8 mouse cellular contexts compared by ENCODE assay signal in the genomic region with DNA sequence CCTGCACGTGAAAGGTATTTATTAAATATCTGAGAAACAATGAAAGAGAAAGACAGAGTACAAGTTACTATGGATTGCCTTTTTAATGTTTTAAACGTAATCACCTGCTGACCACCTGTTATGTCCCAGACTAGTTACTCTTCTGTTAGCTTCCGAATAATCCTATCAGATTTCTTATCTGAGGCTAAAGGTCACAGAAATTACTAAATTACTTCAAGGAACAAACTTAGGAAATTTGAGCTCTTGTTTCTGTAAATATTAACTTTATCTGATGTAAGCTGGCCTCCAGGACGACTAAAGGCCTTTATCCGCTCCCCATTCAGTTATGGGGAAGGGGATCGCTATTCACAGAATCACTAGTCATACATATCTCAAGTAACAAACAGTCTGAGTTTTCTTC. TPM values are rescaled to one million over a fixed set of nuclear protein-coding genes. Genes with fewer than 3 reads are reported as not detected.
DNase-seq lines count a peak whose midpoint lies in the region; ATAC-seq and TF ChIP-seq lines count a peak whose summit lies in the region.

No protein-coding gene starts in this region.

- peak overlapping the region; percentile 73 for H3K4me3 ChIP-seq in cerebellum, adult 2 months (replicated peaks; ENCODE audit: insufficient read depth, low read depth, low read length)
- H3K4me3 ChIP-seq in megakaryocyte, embryonic 14.5 days (replicated peaks) = peak overlapping the region; percentile 96
- H3K4me3 ChIP-seq in limb, embryonic 12.5 days (replicated peaks) = peak overlapping the region; percentile 78
- H3K4me3 ChIP-seq in small intestine, adult 2 months (ENCODE audit: low read depth, low read length) = no peak overlapping the region

- intact Hi-C loops in left cerebral cortex, postnatal 4 days (cut with DNase I) = loop anchor here (5.0 kb wide), 1 partner anchor 79 kb away; no protein-coding TSS in a partner anchor

- peaks cover 25% of the 10 kb centered on the region for H3K36me3 ChIP-seq in megakaryocyte, embryonic 14.5 days (replicated peaks; ENCODE audit: low read length)
- 0 out of 2 replicates have a peak, but pooled peaks cover 2% of the 10 kb centered on the region for H3K36me3 ChIP-seq in limb, embryonic 12.5 days
- no peaks in the 10 kb centered on the region for H3K36me3 ChIP-seq in small intestine, adult 2 months (ENCODE audit: control insufficient read depth, insufficient read depth, low read length)

- no peaks in the 10 kb centered on the region for H3K27me3 ChIP-seq in cerebellum, adult 2 months (ENCODE audit: control insufficient read depth, insufficient read depth, low read length)
- H3K27me3 ChIP-seq in megakaryocyte, embryonic 14.5 days (replicated peaks) = no peaks in the 10 kb centered on the region
- H3K27me3 ChIP-seq in limb, embryonic 12.5 days = no peaks in the 10 kb centered on the region
- no peaks in the 10 kb centered on the region for H3K27me3 ChIP-seq in small intestine, adult 2 months (ENCODE audit: control insufficient read depth, insufficient read depth, low read length)

- ATAC-seq in megakaryocyte, adult 5-6 weeks (ENCODE audit: poor library complexity, severe bottlenecking) = no peak
- no peak for ATAC-seq in limb, embryonic 12.5 days (ENCODE audit: insufficient number of reproducible peaks, insufficient read depth, low FRiP score, low TSS enrichment, low read depth)

- H3K27ac ChIP-seq in cerebellum, adult 2 months (ENCODE audit: insufficient read depth, low read length) = no peak overlapping the region; the same call in 1 of the 2 replicates
- H3K27ac ChIP-seq in limb, embryonic 12.5 days = no peak overlapping the region; the same call in 1 of the 2 replicates
- peak overlapping the region; percentile 85 for H3K27ac ChIP-seq in small intestine, adult 2 months (ENCODE audit: insufficient read depth, low read depth, low read length)

- H3K4me2 ChIP-seq in limb, embryonic 12.5 days = peak overlapping the region; percentile 78

- DNase-seq in cerebellum, adult 2 months = no peak
- DNase-seq in cerebellum, postnatal 4 days (ENCODE audit: low spot score in 2 of 2) = no peak
- no peak for DNase-seq in left cerebral cortex, postnatal 4 days
- no peak for DNase-seq in cerebellum, postnatal 36 days

- H3K9ac ChIP-seq in limb, embryonic 12.5 days (replicated peaks) = peak overlapping the region; percentile 74

- 45% methylated on average over 6 of the region's 6 CpGs for WGBS in cerebellum, adult 2 months
- 51% methylated on average over 6 of the region's 6 CpGs for WGBS in limb, embryonic 12.5 days
- 14% methylated on average over 6 of the region's 6 CpGs for WGBS in small intestine, adult 2 months

- peaks cover 4% of the 10 kb centered on the region for H3K4me1 ChIP-seq in cerebellum, adult 2 months (ENCODE audit: control insufficient read depth, insufficient read depth, low read length)
- H3K4me1 ChIP-seq in megakaryocyte, embryonic 14.5 days = peaks cover 78% of the 10 kb centered on the region
- H3K4me1 ChIP-seq in limb, embryonic 12.5 days (replicated peaks) = peaks cover 19% of the 10 kb centered on the region
- H3K4me1 ChIP-seq in small intestine, adult 2 months (ENCODE audit: control insufficient read depth, insufficient read depth, insufficient read length, low read length) = peaks cover 13% of the 10 kb centered on the region; the same call in 1 of the 2 replicates

- H3K9me3 ChIP-seq in megakaryocyte, embryonic 14.5 days = no peaks in the 10 kb centered on the region
- H3K9me3 ChIP-seq in limb, embryonic 12.5 days = no peaks in the 10 kb centered on the region

- TF ChIP-seq CTCF in cerebellum, adult 2 months (IDR thresholded peaks at IDR 0.05; ENCODE audit: borderline replicate concordance, insufficient read depth, low read depth, low read length) = no peak
- no peak for TF ChIP-seq CTCF in small intestine, adult 2 months (IDR thresholded peaks at IDR 0.05; ENCODE audit: extremely low read depth, insufficient read length, insufficient replicate concordance, low read depth, low read length)

- TF ChIP-seq POLR2A in cerebellum, adult 2 months (IDR thresholded peaks at IDR 0.05; ENCODE audit: borderline replicate concordance, insufficient read depth, low read length) = no peak
- TF ChIP-seq POLR2A in small intestine, adult 2 months (IDR thresholded peaks at IDR 0.05; ENCODE audit: low read depth, low read length) = no peak

RNA-seq across cellular contexts. Expression of gene 1110059E24Rik, which starts 1.1 kb away (rescaled TPM):
- polyA plus RNA-seq in cerebellum, adult 2 months (2012; rRNA removed) = 31.2 and 33.0 TPM in 2 replicates
- polyA plus RNA-seq in megakaryocyte, embryonic 14.5 days (2012; ENCODE audit: insufficient read depth, low replicate concordance) = 5.4 TPM in 1 of 2 replicates, not detected in the other
- total RNA-seq in megakaryocyte, adult 5-6 weeks (2015) = 34.3 and 36.9 TPM in 2 replicates
- total RNA-seq in megakaryocyte, adult 5-6 weeks (2017) = 54.9 and 56.5 TPM in 2 replicates
- 61.0 and 63.2 TPM in 2 replicates for polyA plus RNA-seq in limb, embryonic 12.5 days (2016; fragmentation: Nextera tagmentation; extraction: Ambion mirVana)
- polyA plus RNA-seq in small intestine, adult 2 months (2012; rRNA removed) = 0.48 and 0.86 TPM in 2 replicates
- 10 to 100 TPM; 24.1 to 28.9 TPM for total RNA-seq in left cerebral cortex, postnatal 4 days (2021)

RNA-seq across cellular contexts. Expression of gene Abhd17b, which starts 1.3 kb away (rescaled TPM):
- polyA plus RNA-seq in cerebellum, adult 2 months (2012; rRNA removed) = 45.4 and 46.6 TPM in 2 replicates
- polyA plus RNA-seq in megakaryocyte, embryonic 14.5 days (2012; ENCODE audit: insufficient read depth, low replicate concordance) = 2.5 and 10.1 TPM in 2 replicates
- total RNA-seq in megakaryocyte, adult 5-6 weeks (2015) = 42.9 and 47.2 TPM in 2 replicates
- 30.3 and 32.8 TPM in 2 replicates for total RNA-seq in megakaryocyte, adult 5-6 weeks (2017)
- 35.5 and 37.4 TPM in 2 replicates for polyA plus RNA-seq in limb, embryonic 12.5 days (2016; fragmentation: Nextera tagmentation; extraction: Ambion mirVana)
- 7.5 and 15.2 TPM in 2 replicates for polyA plus RNA-seq in small intestine, adult 2 months (2012; rRNA removed)
- 10 to 100 TPM; 51.1 to 52.9 TPM for total RNA-seq in left cerebral cortex, postnatal 4 days (2021)
